Mouse (Mus musculus): ENCODE measurements around the gene Srd5a3. TPM values are rescaled to one million over a fixed set of nuclear protein-coding genes. Genes with fewer than 3 reads are reported as not detected.

The Srd5a3 gene
- polyA plus RNA-seq, 1 experiment = 17.7 TPM

DNA sequence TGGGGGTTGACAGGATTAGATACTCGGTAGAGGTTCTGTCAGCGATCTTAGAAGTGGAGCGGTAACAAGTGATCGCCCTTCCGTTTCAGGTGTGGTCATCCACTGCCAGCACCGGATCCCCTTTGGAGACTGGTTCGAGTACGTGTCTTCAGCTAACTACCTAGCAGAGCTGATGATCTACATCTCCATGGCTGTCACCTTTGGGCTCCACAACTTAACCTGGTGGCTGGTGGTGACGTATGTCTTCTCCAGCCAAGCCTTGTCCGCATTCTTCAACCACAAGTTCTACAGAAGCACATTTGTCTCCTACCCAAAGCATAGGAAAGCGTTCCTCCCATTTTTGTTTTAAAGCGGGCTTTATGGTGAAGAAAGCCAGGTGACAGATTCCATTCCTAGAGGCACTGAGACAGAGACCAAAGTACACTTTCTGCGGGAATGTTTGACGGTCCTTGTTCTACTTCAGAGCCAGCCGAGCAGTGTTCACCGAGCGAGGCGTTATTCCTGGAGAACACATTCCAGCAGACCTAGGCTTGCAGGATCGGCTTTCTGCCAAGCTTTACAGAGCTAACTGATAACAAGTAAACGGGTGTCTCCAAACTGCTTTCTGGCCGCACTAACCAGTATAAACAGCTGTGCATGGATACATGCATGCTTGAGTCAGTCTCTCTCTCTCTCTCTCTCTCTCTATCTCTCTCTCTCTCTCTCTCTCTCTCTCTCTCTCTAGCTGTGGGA, 14.5 kb downstream of the Srd5a3 start:
- no peak for TF ChIP-seq CTCF (IDR thresholded peaks at IDR 0.05; ENCODE audit: low read depth, low read length)
- TF ChIP-seq POLR2A (IDR thresholded peaks at IDR 0.05; ENCODE audit: insufficient read depth, low read length) = no peak
- no peak for TF ChIP-seq EP300 (IDR thresholded peaks at IDR 0.05; ENCODE audit: insufficient read depth, low read depth, low read length)
- Histone ChIP-seq H3K9me3 (replicated peaks; ENCODE audit: control insufficient read depth, insufficient read depth, low read length, poor library complexity, severe bottlenecking) (no peaks in the 10 kb centered on the region), H3K27me3 (ENCODE audit: control insufficient read depth, insufficient read depth, low read length, poor library complexity, severe bottlenecking) (no peaks in the 10 kb centered on the region), H3K4me1 (ENCODE audit: control insufficient read depth, insufficient read depth, low read length) (no peaks in the 10 kb centered on the region), H3K9ac (ENCODE audit: low read depth, poor library complexity, severe bottlenecking) (no peak overlapping the region), H3K36me3 (ENCODE audit: control insufficient read depth, insufficient read depth, low read length, poor library complexity, severe bottlenecking) (no peaks in the 10 kb centered on the region), H3K27ac (ENCODE audit: insufficient read depth, low read length) (no peak overlapping the region), H3K4me3 (ENCODE audit: low read depth, low read length) (no peak overlapping the region)

- Histone ChIP-seq H3K9me3 (replicated peaks; ENCODE audit: control insufficient read depth, insufficient read depth, low read length, poor library complexity, severe bottlenecking) (no peaks in the 10 kb centered on the region), H3K4me3 (ENCODE audit: low read depth, low read length) (no peak overlapping the region), H3K36me3 (ENCODE audit: control insufficient read depth, insufficient read depth, low read length, poor library complexity, severe bottlenecking) (no peaks in the 10 kb centered on the region), H3K9ac (ENCODE audit: low read depth, poor library complexity, severe bottlenecking) (no peak overlapping the region), H3K4me1 (ENCODE audit: control insufficient read depth, insufficient read depth, low read length) (no peaks in the 10 kb centered on the region), H3K27ac (ENCODE audit: insufficient read depth, low read length) (no peak overlapping the region), H3K27me3 (ENCODE audit: control insufficient read depth, insufficient read depth, low read length, poor library complexity, severe bottlenecking) (no peaks in the 10 kb centered on the region)
- TF ChIP-seq POLR2A (IDR thresholded peaks at IDR 0.05; ENCODE audit: insufficient read depth, low read length) (no peak), EP300 (IDR thresholded peaks at IDR 0.05; ENCODE audit: insufficient read depth, low read depth, low read length) (no peak), CTCF (IDR thresholded peaks at IDR 0.05; ENCODE audit: low read depth, low read length) (no peak)
These were observed 19.5 kb downstream of the Srd5a3 start for GRCm38 (mm10) chr5:76159555-76159954.

GRCm38 (mm10) chr5:76160086-76160485, 20.0 kb downstream of the Srd5a3 start:
- Histone ChIP-seq H3K4me3 (ENCODE audit: low read depth, low read length) (no peak overlapping the region), H3K36me3 (ENCODE audit: control insufficient read depth, insufficient read depth, low read length, poor library complexity, severe bottlenecking) (no peaks in the 10 kb centered on the region), H3K27me3 (ENCODE audit: control insufficient read depth, insufficient read depth, low read length, poor library complexity, severe bottlenecking) (no peaks in the 10 kb centered on the region), H3K27ac (ENCODE audit: insufficient read depth, low read length) (no peak overlapping the region), H3K9ac (ENCODE audit: low read depth, poor library complexity, severe bottlenecking) (no peak overlapping the region), H3K4me1 (ENCODE audit: control insufficient read depth, insufficient read depth, low read length) (no peaks in the 10 kb centered on the region), H3K9me3 (replicated peaks; ENCODE audit: control insufficient read depth, insufficient read depth, low read length, poor library complexity, severe bottlenecking) (no peaks in the 10 kb centered on the region)
- TF ChIP-seq POLR2A (IDR thresholded peaks at IDR 0.05; ENCODE audit: insufficient read depth, low read length) (no peak), EP300 (IDR thresholded peaks at IDR 0.05; ENCODE audit: insufficient read depth, low read depth, low read length) (no peak), CTCF (IDR thresholded peaks at IDR 0.05; ENCODE audit: low read depth, low read length) (no peak)

- Histone ChIP-seq H3K27me3 (ENCODE audit: control insufficient read depth, insufficient read depth, low read length, poor library complexity, severe bottlenecking) (no peaks in the 10 kb centered on the region), H3K9ac (ENCODE audit: low read depth, poor library complexity, severe bottlenecking) (no peak overlapping the region), H3K9me3 (replicated peaks; ENCODE audit: control insufficient read depth, insufficient read depth, low read length, poor library complexity, severe bottlenecking) (no peaks in the 10 kb centered on the region), H3K36me3 (ENCODE audit: control insufficient read depth, insufficient read depth, low read length, poor library complexity, severe bottlenecking) (no peaks in the 10 kb centered on the region), H3K4me1 (ENCODE audit: control insufficient read depth, insufficient read depth, low read length) (no peaks in the 10 kb centered on the region), H3K27ac (ENCODE audit: insufficient read depth, low read length) (no peak overlapping the region), H3K4me3 (ENCODE audit: low read depth, low read length) (no peak overlapping the region)
- TF ChIP-seq CTCF (IDR thresholded peaks at IDR 0.05; ENCODE audit: low read depth, low read length) (no peak), EP300 (IDR thresholded peaks at IDR 0.05; ENCODE audit: insufficient read depth, low read depth, low read length) (no peak), POLR2A (IDR thresholded peaks at IDR 0.05; ENCODE audit: insufficient read depth, low read length) (no peak)
These were observed 21.4 kb downstream of the Srd5a3 start for GRCm38 (mm10) chr5:76161491-76161890.

DNA sequence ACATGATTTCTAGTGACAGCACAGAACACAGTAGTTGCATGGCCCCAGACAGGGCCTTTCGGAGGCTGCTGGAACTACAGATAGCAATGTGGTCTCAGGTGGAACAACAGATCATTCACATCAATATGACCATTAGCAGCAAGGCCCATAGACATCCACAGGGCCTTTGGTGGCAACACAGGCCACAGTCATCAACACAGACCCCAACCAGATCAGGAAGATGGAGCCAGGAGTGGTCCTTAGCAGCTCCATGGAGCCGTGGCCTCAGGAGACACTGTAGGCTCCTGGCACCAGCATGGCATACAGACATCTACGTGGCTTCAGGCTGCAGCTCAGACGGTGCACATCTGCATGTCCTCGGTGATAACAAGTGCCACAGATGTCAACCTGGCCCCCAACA, 22.9 kb downstream of the Srd5a3 start:
- Histone ChIP-seq H3K27ac (ENCODE audit: insufficient read depth, low read length) (no peak overlapping the region), H3K36me3 (ENCODE audit: control insufficient read depth, insufficient read depth, low read length, poor library complexity, severe bottlenecking) (no peaks in the 10 kb centered on the region), H3K4me3 (ENCODE audit: low read depth, low read length) (no peak overlapping the region), H3K9me3 (replicated peaks; ENCODE audit: control insufficient read depth, insufficient read depth, low read length, poor library complexity, severe bottlenecking) (no peaks in the 10 kb centered on the region), H3K27me3 (ENCODE audit: control insufficient read depth, insufficient read depth, low read length, poor library complexity, severe bottlenecking) (no peaks in the 10 kb centered on the region), H3K4me1 (ENCODE audit: control insufficient read depth, insufficient read depth, low read length) (no peaks in the 10 kb centered on the region), H3K9ac (ENCODE audit: low read depth, poor library complexity, severe bottlenecking) (no peak overlapping the region)
- TF ChIP-seq POLR2A (IDR thresholded peaks at IDR 0.05; ENCODE audit: insufficient read depth, low read length) = no peak

GRCm38 (mm10) chr5:76163828-76164390, 23.8 kb downstream of the Srd5a3 start:
- Histone ChIP-seq H3K27me3 (ENCODE audit: control insufficient read depth, insufficient read depth, low read length, poor library complexity, severe bottlenecking) (no peaks in the 10 kb centered on the region), H3K9ac (ENCODE audit: low read depth, poor library complexity, severe bottlenecking) (no peak overlapping the region), H3K4me3 (ENCODE audit: low read depth, low read length) (no peak overlapping the region), H3K9me3 (replicated peaks; ENCODE audit: control insufficient read depth, insufficient read depth, low read length, poor library complexity, severe bottlenecking) (no peaks in the 10 kb centered on the region), H3K27ac (ENCODE audit: insufficient read depth, low read length) (no peak overlapping the region), H3K4me1 (ENCODE audit: control insufficient read depth, insufficient read depth, low read length) (no peaks in the 10 kb centered on the region), H3K36me3 (ENCODE audit: control insufficient read depth, insufficient read depth, low read length, poor library complexity, severe bottlenecking) (no peaks in the 10 kb centered on the region)
- no peak for TF ChIP-seq POLR2A (IDR thresholded peaks at IDR 0.05; ENCODE audit: insufficient read depth, low read length)
- TF ChIP-seq CTCF (IDR thresholded peaks at IDR 0.05; ENCODE audit: low read depth, low read length) = no peak
- no peak for TF ChIP-seq EP300 (IDR thresholded peaks at IDR 0.05; ENCODE audit: insufficient read depth, low read depth, low read length)
